Mouse (Mus musculus): ENCODE measurements around the gene Cfap206.

DNA sequence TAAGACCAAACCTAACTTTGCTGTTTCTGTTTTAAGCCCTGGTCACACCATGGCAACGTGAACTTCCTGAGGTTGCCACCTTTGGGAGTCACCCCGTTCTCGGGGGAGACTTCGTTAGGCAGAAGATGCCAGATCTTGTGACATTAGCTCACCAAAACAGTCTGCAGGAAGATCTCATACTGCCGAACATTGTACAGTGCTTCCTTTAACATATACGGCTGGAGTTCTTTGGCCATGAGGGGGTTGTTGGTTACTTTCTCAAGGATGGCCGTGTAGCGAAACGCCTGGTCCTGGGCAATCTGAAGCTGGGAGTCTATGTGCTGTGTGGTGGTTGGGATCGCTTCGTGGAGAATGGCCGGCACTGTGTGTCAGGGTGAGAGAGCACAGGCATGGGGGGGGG, 10.6 kb downstream of the Cfap206 start:
- TF ChIP-seq CTCF (IDR thresholded peaks at IDR 0.05; ENCODE audit: insufficient read depth, low read length) (no peak), POLR2A (IDR thresholded peaks at IDR 0.05; ENCODE audit: borderline replicate concordance, extremely low read depth, low read depth, low read length) (no peak)
